Mouse (Mus musculus): ENCODE results near the gene Dapk2.

DNA sequence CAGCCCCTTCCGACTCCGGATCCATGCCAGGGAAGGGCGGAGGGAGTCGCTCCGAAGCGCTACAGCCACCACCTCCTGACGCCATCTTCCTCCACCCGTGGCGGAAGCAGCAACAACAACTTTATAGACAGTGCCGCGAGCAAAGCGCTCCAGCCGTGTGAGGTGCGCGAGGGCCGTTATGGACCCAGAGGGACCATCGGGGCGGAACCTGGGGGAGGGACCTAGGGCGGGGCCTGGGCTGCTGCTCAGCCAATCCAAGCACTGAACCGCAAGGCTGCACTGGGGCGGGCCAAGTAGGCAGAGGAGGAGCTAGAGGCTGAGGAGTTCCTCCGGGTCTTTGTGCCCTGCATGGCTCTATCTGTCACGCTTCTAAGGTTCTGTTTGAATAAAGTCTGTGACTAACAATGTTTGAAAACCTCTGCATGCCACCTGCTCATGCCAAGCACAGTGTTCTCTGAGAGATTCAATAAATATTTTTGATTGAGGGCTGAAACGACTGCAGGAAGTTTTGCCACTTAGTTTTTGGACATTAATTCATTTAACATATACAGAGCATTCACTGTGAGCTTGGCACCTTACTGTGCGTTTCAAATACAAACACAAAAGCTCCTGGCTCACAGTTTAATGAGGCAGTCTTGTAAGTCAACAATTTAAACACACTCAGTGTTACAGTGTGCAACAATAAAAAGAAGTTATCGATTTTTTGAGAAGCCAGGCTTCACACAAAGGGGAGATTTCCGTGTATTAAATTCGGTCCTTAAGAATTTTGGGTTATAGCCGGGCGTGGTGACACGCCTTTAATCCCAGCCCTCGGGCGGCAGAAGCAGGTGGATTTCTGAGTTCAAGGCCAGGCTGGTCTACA lies 33.1 kb upstream of the Dapk2 start:
- TF ChIP-seq CTCF (IDR thresholded peaks at IDR 0.05; ENCODE audit: borderline replicate concordance, insufficient read depth, low read length) = no peak
- TF ChIP-seq POLR2A (IDR thresholded peaks at IDR 0.05; ENCODE audit: low read depth, low read length) = peak; percentile 95
